Mouse (Mus musculus): ENCODE results near the gene Xylt1. TPM values are rescaled to one million over a fixed set of nuclear protein-coding genes. Genes with fewer than 3 reads are reported as not detected.

Gene Xylt1
- polyA plus RNA-seq, 1 experiment from 2014 or later, result 2.6 TPM

DNA sequence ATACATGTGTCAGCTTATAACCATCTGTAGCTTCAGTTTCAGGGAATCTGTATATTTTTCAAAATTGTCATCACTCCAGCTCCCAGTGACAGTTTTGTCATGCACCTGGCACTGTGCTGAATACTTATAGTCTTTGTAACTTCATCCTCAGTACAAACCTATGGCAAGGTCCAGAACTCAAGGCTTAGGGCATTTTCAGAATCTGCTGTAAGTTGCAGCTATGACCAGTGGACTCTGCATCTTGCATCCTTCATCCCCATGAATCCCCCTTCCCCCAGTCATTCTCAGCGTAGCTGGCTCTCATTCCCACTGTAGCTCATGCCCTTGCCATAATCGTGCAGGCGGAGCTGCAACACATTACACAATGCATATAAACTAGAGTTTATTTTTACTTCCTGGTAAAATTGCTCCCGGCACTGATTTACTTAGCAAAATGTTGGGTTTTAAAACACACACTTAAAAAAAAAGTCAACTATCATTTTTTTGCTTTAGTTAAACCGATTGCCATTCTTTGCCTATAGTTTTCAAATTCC is 336.2 kb downstream of the Xylt1 start:
- H3K9ac ChIP-seq (replicated peaks; ENCODE audit: low read depth, low read length), result no peak overlapping the region
- no peak overlapping the region for H3K4me3 ChIP-seq (replicated peaks; ENCODE audit: low read length)
- H3K27me3 ChIP-seq (replicated peaks; ENCODE audit: control insufficient read depth, insufficient read depth, low read length), result no peaks in the 10 kb centered on the region
- no peaks in the 10 kb centered on the region for H3K4me1 ChIP-seq (replicated peaks; ENCODE audit: control insufficient read depth, insufficient read depth, low read length)
- no peaks in the 10 kb centered on the region for H3K9me3 ChIP-seq (ENCODE audit: control insufficient read depth, low read length)
- no peak overlapping the region for H3K27ac ChIP-seq (ENCODE audit: low read length)
- no peak for ATAC-seq
- H3K36me3 ChIP-seq (ENCODE audit: control insufficient read depth, insufficient read depth), result no peaks in the 10 kb centered on the region
- no peak overlapping the region for H3K4me2 ChIP-seq (ENCODE audit: low read length)
- 77% methylated on average over 5 of the region's 5 CpGs for WGBS

DNA sequence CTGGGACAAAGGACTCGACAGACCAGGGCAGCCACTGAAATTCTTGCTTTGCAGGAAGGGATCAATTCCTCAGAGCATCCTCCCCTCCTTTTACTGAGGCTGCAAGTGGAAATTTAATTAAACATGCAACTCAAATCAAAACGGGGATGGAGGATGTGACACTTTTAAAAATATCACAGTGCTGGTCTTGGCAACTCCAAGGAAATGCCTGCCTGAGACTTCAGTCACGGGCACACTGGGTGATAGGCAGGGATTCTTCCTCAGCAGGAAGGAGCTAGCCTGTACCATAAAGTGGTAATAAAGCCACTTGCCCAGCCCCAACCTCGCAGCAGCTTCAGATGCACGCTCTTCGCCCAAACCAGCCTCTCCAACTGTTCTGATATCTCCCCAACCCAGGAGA is 339.6 kb downstream of the Xylt1 start:
- H3K36me3 ChIP-seq (ENCODE audit: control insufficient read depth, insufficient read depth), result no peaks in the 10 kb centered on the region
- 0 out of 2 replicates have a peak, but pooled peaks cover 2% of the 10 kb centered on the region for H3K9me3 ChIP-seq (ENCODE audit: control insufficient read depth, low read length)
- ATAC-seq, result no peak
- 67% methylated on average over 6 of the region's 6 CpGs for WGBS
- H3K4me3 ChIP-seq (replicated peaks; ENCODE audit: low read length), result no peak overlapping the region
- no peak overlapping the region for H3K9ac ChIP-seq (replicated peaks; ENCODE audit: low read depth, low read length)
- no peaks in the 10 kb centered on the region for H3K4me1 ChIP-seq (replicated peaks; ENCODE audit: control insufficient read depth, insufficient read depth, low read length)
- H3K4me2 ChIP-seq (ENCODE audit: low read length), result no peak overlapping the region
- no peaks in the 10 kb centered on the region for H3K27me3 ChIP-seq (replicated peaks; ENCODE audit: control insufficient read depth, insufficient read depth, low read length)
- H3K27ac ChIP-seq (ENCODE audit: low read length), result no peak overlapping the region; the same call in 1 of the 2 replicates
